Mouse (Mus musculus) neural tube, embryonic 11.5 days (tissue): Measurements from ENCODE around the gene Slc2a4. TPM values are rescaled to one million over a fixed set of nuclear protein-coding genes. Genes with fewer than 3 reads are reported as not detected.

Source experiments
- ATAC-seq: fragments of 200-750 bp; cut with Nextera tagmentation; 2 replicates; pipeline ENCODE4 v1.8.0; 2017; ENCODE audit warnings: moderate number of reproducible peaks, mild to moderate bottlenecking, moderate TSS enrichment, moderate library complexity; ENCODE audit not compliant: insufficient read depth, low FRiP score, low TSS enrichment
- DNase-seq: peaks from one replicate; pipeline ENCODE4 v3.0.0-alpha.2; 2015; ENCODE audit warnings: low spot score
- H3K27ac ChIP-seq: fragments of 300-500 bp; sonication (generic); 2 replicates; pipeline ENCODE4 v1.5.1; 2014; ENCODE audit warnings: low read depth, mild to moderate bottlenecking, low read length
- H3K27me3 ChIP-seq: fragments of 300-500 bp; sonication (generic); 2 replicates; pipeline ENCODE4 v1.6.1; 2014; ENCODE audit warnings: mild to moderate bottlenecking, low read length, mixed read lengths; ENCODE audit not compliant: control insufficient read depth, insufficient read depth
- H3K36me3 ChIP-seq: fragments of 300-500 bp; sonication (generic); 2 replicates; pipeline ENCODE4 v1.6.1; 2014; ENCODE audit warnings: mild to moderate bottlenecking, low read length, moderate library complexity, mixed read lengths; ENCODE audit not compliant: control insufficient read depth, insufficient read depth
- H3K4me1 ChIP-seq: fragments of 300-500 bp; sonication (generic); 2 replicates; pipeline ENCODE4 v1.6.1; 2014; ENCODE audit warnings: low read length, mixed read lengths; ENCODE audit not compliant: control insufficient read depth, insufficient read depth
- H3K4me2 ChIP-seq: fragments of 300-500 bp; sonication (generic); 2 replicates; pipeline ENCODE4 v1.6.1; 2014; ENCODE audit warnings: low read depth, mild to moderate bottlenecking, moderate library complexity
- H3K4me3 ChIP-seq: fragments of 300-500 bp; sonication (generic); 2 replicates; pipeline ENCODE4 v1.5.1; 2014; ENCODE audit warnings: low read depth, low read length
- H3K9ac ChIP-seq: fragments of 300-500 bp; sonication (generic); 2 replicates; pipeline ENCODE4 v1.6.1; 2014; ENCODE audit warnings: mild to moderate bottlenecking, low read length
- H3K9me3 ChIP-seq: fragments of 300-500 bp; sonication (generic); 2 replicates; pipeline ENCODE4 v1.6.1; 2016; ENCODE audit warnings: low read length; ENCODE audit not compliant: control insufficient read depth
- WGBS: fragments of 180-500 bp; shearing (Covaris S2); extraction: QIAGEN DNeasy Blood & Tissue Kit; methylation state at CpG from one replicate; pipeline ENCODE4 v1.1.7; 2014; 5-methylcytosine and 5-hydroxymethylcytosine counted together
- polyA plus RNA-seq: library from polyadenylated mRNA; unstranded; fragments of >200 nt; fragmentation: Nextera tagmentation; extraction: Ambion mirVana; gene quantifications from 2 replicates; pipeline ENCODE4 v1.2.1, GENCODE M21; 2014

Slc2a4 gene
- polyA plus RNA-seq: 11.4 and 11.8 TPM in 2 replicates

- DNase-seq (peak; percentile 95), ATAC-seq (peak; percentile 94)
- Histone ChIP-seq H3K4me1 (peaks cover 5% of the 10 kb centered on the region; the same call in 1 of the 2 replicates), H3K9ac (peak within 1 kb of the TSS; percentile 69), H3K27ac (peak within 1 kb of the TSS; percentile 75), H3K27me3 (no peaks in the 10 kb centered on the region), H3K9me3 (no peaks in the 10 kb centered on the region), H3K4me3 (peak within 1 kb of the TSS; percentile 30), H3K4me2 (peak within 1 kb of the TSS; percentile 41), H3K36me3 (no peaks in the 10 kb centered on the region)
- WGBS: 0% methylated on average over 34 of the region's 34 CpGs
These were observed at the start of gene Slc2a4 for GRCm38 (mm10) chr11:69948066-69948762. Gene Slc2a4, minus strand, starts transcription at chr11:69948188.

- peak overlapping the region; percentile 95 for H3K4me3 ChIP-seq
- peaks cover 19% of the 10 kb centered on the region for H3K4me1 ChIP-seq
- peaks cover 20% of the 10 kb centered on the region for H3K36me3 ChIP-seq
- ATAC-seq: 0 out of 2 replicates have a peak, but pooled peaks have one; percentile 7
- peak overlapping the region; percentile 96 for H3K27ac ChIP-seq
- H3K27me3 ChIP-seq: no peaks in the 10 kb centered on the region
- 0% methylated on average over 5 of the region's 44 CpGs for WGBS
- no peaks in the 10 kb centered on the region for H3K9me3 ChIP-seq
- peak overlapping the region; percentile 48 for H3K4me2 ChIP-seq
- peak overlapping the region; percentile 93 for H3K9ac ChIP-seq
- peak; percentile 86 for DNase-seq
These were observed 49.1 kb upstream of the Slc2a4 start for GRCm38 (mm10) chr11:69997070-69997509.

- DNase-seq: peak; percentile 36
- H3K9ac ChIP-seq: peak overlapping the region; percentile 93
- peaks cover 20% of the 10 kb centered on the region for H3K36me3 ChIP-seq
- no peaks in the 10 kb centered on the region for H3K27me3 ChIP-seq
- H3K27ac ChIP-seq: peak overlapping the region; percentile 96
- peak overlapping the region; percentile 48 for H3K4me2 ChIP-seq
- no peaks in the 10 kb centered on the region for H3K9me3 ChIP-seq
- under 1% methylated on average over 55 of the region's 66 CpGs for WGBS
- peaks cover 13% of the 10 kb centered on the region for H3K4me1 ChIP-seq
- peak; percentile 1; the same call in 1 of the 2 replicates for ATAC-seq
- peak overlapping the region; percentile 95 for H3K4me3 ChIP-seq
These were observed 48.4 kb upstream of the Slc2a4 start for GRCm38 (mm10) chr11:69996161-69997061.

- Histone ChIP-seq H3K27ac (peak within 1 kb of the TSS; percentile 96), H3K4me1 (peaks cover 12% of the 10 kb centered on the region), H3K4me3 (peak within 1 kb of the TSS; percentile 95), H3K36me3 (peaks cover 20% of the 10 kb centered on the region), H3K9ac (peak within 1 kb of the TSS; percentile 93), H3K9me3 (no peaks in the 10 kb centered on the region), H3K4me2 (peak within 1 kb of the TSS; percentile 48), H3K27me3 (no peaks in the 10 kb centered on the region)
- ATAC-seq (peak; percentile 69), DNase-seq (peak; percentile 97)
- WGBS: under 1% methylated on average over 36 of the region's 36 CpGs
These were observed 47.5 kb upstream of the Slc2a4 start, which contains the start of gene Phf23 for GRCm38 (mm10) chr11:69995391-69995960. Gene Phf23, plus strand, starts transcription at chr11:69995777.

- whole genome bisulfite sequencing: 88% methylated on average over 11 of the region's 11 CpGs
- ATAC-seq (no peak), DNase-seq (no peak)
- peaks cover 12% of the 10 kb centered on the region for H3K4me1 ChIP-seq
- peak overlapping the region; percentile 2; the same call in 1 of the 2 replicates for H3K4me3 ChIP-seq
- H3K9me3 ChIP-seq: no peaks in the 10 kb centered on the region
- no peak overlapping the region for H3K9ac ChIP-seq
- peaks cover 19% of the 10 kb centered on the region for H3K36me3 ChIP-seq
- no peaks in the 10 kb centered on the region for H3K27me3 ChIP-seq
- no peak overlapping the region for H3K27ac ChIP-seq
- no peak overlapping the region for H3K4me2 ChIP-seq
These were observed 46.6 kb upstream of the Slc2a4 start for GRCm38 (mm10) chr11:69994401-69995090.

GRCm38 (mm10) chr11:69992932-69993331, 44.9 kb upstream of the Slc2a4 start:
- Histone ChIP-seq H3K9me3 (no peaks in the 10 kb centered on the region), H3K4me2 (no peak overlapping the region), H3K36me3 (peaks cover 10% of the 10 kb centered on the region), H3K27ac (no peak overlapping the region), H3K4me3 (0 out of 2 replicates have a peak overlapping the region, but pooled peaks have one; percentile 61), H3K9ac (no peak overlapping the region), H3K27me3 (no peaks in the 10 kb centered on the region), H3K4me1 (peaks cover 12% of the 10 kb centered on the region)
- 92% methylated on average over 3 of the region's 3 CpGs for WGBS
- ATAC-seq: no peak
- DNase-seq: no peak

- DNase-seq (no peak), ATAC-seq (no peak)
- H3K4me2 ChIP-seq: peak overlapping the region; percentile 59
- peak overlapping the region; percentile 61 for H3K4me3 ChIP-seq
- peak overlapping the region; percentile 8; the same call in 1 of the 2 replicates for H3K9ac ChIP-seq
- no peaks in the 10 kb centered on the region for H3K27me3 ChIP-seq
- no peaks in the 10 kb centered on the region for H3K9me3 ChIP-seq
- peaks cover 10% of the 10 kb centered on the region for H3K36me3 ChIP-seq
- 89% methylated on average over 10 of the region's 10 CpGs for WGBS
- H3K4me1 ChIP-seq: peaks cover 7% of the 10 kb centered on the region
- H3K27ac ChIP-seq: no peak overlapping the region
These were observed 44.4 kb upstream of the Slc2a4 start for GRCm38 (mm10) chr11:69992396-69992795.

GRCm38 (mm10) chr11:69991711-69992110, 43.7 kb upstream of the Slc2a4 start:
- DNase-seq (no peak), ATAC-seq (no peak)

More at GRCm38 (mm10) chr11:69991711-69992110, 43.7 kb upstream of the Slc2a4 start:
- Histone ChIP-seq H3K27me3 (no peaks in the 10 kb centered on the region), H3K36me3 (peaks cover 10% of the 10 kb centered on the region), H3K27ac (peak overlapping the region; percentile 66; the same call in 1 of the 2 replicates), H3K4me2 (peak overlapping the region; percentile 59), H3K4me1 (peaks cover 7% of the 10 kb centered on the region), H3K4me3 (peak overlapping the region; percentile 61), H3K9me3 (no peaks in the 10 kb centered on the region), H3K9ac (peak overlapping the region; percentile 75)
- WGBS: 0% methylated on average over 15 of the region's 15 CpGs
